Mouse (Mus musculus): ENCODE measurements around the gene Papola. TPM values are rescaled to one million over a fixed set of nuclear protein-coding genes. Genes with fewer than 3 reads are reported as not detected.

The Papola gene
- polyA plus RNA-seq, 1 experiment from 2014 or later = 97.1 TPM

Small RNA genes lying within 50 kb of the gene (microRNA-seq; reads per million reads assigned to microRNA genes)
- 4.6 reads per million, percentile 15 among the genes with 10 or more reads in this experiment for gene Gm22120

Other genes with a start within 250 kb of the Papola start
- 0.05 and 0.08 TPM in 2 replicates for gene Bdkrb2, start 221.5 kb upstream of the Papola start, polyA plus RNA-seq (2015; fragmentation: Nextera tagmentation; extraction: Ambion mirVana)
- not detected in 2 replicates for gene Bdkrb1, start 181.6 kb upstream of the Papola start, polyA plus RNA-seq (2015; fragmentation: Nextera tagmentation; extraction: Ambion mirVana)
- gene Gskip, start 99.9 kb upstream of the Papola start, polyA plus RNA-seq (2015; fragmentation: Nextera tagmentation; extraction: Ambion mirVana) = 11.5 and 11.8 TPM in 2 replicates
- 6.8 and 7.7 TPM in 2 replicates for gene Atg2b, start 99.5 kb upstream of the Papola start, polyA plus RNA-seq (2015; fragmentation: Nextera tagmentation; extraction: Ambion mirVana)
- gene Ak7, start 78.7 kb upstream of the Papola start, polyA plus RNA-seq (2015; fragmentation: Nextera tagmentation; extraction: Ambion mirVana) = 0.09 and 0.13 TPM in 2 replicates
- 77.5 and 87.2 TPM in 2 replicates for gene Vrk1, start 225.5 kb downstream of the Papola start, polyA plus RNA-seq (2015; fragmentation: Nextera tagmentation; extraction: Ambion mirVana)

Measured in liver, embryonic 15.5 days (tissue).